Mouse (Mus musculus): Measurements from ENCODE around the gene Rbm18. TPM values are rescaled to one million over a fixed set of nuclear protein-coding genes. Genes with fewer than 3 reads are reported as not detected.

The Rbm18 gene
- total RNA-seq, 1 experiment from 2014 or later: 24.3 TPM

DNA sequence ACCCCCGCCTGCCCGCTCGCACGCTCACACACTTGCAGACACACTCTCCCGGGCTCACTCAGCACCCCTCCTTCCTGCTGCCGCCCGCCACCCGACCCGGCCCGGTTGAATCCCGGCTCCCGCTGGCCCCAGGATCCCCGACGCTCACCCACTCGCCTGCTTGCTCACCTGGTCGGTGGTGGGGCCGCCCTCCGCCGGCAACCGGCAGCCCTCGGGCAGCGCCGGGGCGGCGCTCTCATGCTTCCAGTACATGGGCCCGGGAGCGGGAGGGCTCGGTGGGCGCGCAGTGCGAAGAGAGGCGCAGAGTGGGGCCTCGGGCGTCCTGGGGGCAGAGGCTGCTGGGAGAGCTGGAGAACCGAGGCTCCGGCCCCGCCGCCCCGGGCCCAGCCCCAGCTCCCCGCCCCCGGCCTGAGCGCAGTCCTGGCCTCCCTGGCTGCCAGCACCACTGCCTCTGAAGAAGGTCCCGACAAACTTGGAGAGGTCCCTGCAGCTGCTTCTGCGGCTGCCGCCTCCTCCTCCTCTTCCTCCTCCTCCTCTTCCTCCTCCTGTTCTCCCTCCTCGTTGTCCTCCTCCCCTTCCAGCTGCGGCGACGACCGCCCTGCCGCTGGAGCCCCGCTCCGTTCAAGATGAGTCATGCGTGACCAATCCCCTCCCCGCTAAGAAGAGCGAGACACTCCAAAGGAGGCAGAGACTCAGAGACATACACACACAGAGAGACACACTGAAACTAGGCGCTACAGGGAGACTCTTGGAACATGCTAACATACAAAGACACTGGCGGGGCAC lies 31.4 kb downstream of the Rbm18 start, which contains the start of gene Lhx6:
Gene Lhx6, minus strand, starts transcription at position 453 of the 786 bp plus-strand sequence.
- ATAC-seq (replicated peaks; ENCODE audit: low read depth, poor library complexity, severe bottlenecking): 0 out of 2 replicates have a peak, but pooled peaks have one; percentile 20

DNA sequence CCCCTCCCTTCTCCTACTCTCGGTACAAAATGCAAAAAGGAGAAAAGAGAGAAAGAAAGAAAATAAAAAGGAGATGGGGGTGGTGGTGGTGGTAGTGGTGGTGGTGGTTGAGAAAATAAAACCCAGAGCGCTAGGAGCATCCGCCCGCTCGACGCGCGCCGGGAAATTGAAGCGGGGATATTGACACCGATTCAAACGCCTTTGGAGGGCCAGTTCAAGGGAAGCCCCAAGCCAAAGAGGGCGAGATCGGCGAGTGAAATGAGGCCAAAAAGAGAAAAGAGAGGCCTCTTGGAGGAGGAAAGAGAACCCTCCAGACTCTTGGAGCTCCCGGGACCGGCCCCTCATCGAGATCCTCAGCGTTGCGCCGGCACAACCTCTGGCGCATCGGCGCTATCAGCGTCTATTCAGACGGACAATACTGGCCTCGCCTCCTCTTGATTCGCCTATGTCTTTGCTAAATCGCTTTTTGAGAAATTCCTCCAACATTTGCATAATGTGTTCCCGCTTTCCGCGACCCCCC lies 32.1 kb downstream of the Rbm18 start:
- no peak for ATAC-seq (replicated peaks; ENCODE audit: low read depth, poor library complexity, severe bottlenecking)

GRCm38 (mm10) chr2:36103555-36104367 lies 32.8 kb downstream of the Rbm18 start:
- ATAC-seq (replicated peaks; ENCODE audit: low read depth, poor library complexity, severe bottlenecking): no peak

- no peak for ATAC-seq (replicated peaks; ENCODE audit: low read depth, poor library complexity, severe bottlenecking)
Measured at GRCm38 (mm10) chr2:36103069-36103554, 33.5 kb downstream of the Rbm18 start.

DNA sequence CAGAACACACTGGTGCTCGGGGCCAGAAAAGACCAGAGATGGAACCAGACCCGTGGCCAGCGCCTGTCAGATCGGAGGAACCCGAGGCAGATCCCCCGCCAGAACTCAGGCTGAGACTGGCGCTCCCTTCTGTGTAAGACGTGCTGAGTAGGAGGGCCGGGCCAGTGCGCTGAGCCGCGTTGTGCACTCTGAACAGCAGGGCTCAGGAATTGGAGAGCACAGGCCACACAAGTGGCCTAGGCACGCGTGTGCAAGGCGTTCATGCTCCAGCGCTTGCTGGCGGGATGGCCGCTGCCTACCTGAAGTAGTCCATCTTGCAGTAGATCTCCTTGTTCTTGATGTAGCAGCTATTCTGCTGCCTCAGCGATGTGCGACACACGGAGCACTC lies 34.0 kb downstream of the Rbm18 start:
- ATAC-seq (replicated peaks; ENCODE audit: low read depth, poor library complexity, severe bottlenecking): peak; percentile 58

DNA sequence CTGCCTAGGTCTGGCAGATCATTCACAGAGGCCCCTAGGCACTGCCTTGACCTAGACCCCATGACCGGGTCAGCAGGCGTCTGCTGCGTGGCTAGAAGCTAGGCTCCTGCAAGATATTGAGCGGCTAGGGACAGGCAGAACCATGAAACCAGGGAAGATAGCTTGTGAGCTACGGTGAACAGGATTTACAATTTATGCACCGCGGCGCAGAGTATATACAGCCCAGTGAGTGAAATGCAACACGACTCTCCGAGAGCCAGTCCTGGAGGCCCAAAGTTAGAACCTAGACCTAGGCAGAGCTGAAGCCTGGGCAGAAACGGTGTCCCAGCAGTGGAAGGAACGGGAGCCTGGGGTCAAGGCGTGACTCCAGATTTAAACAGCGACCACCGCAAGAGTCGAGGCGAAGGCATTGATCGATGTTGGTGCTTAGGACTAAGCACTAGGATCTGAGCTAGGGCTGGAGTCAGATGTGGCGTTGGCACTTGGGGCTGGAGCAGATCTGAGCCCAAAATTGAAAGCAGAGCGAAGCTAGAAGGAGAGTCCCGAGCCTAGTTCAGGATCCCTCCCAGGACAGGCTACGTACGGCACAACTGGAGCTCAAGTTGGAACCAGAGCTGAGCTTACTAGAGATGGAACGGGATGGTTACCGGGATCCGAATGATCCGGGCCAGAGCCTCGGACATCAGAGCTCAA lies 34.6 kb downstream of the Rbm18 start:
- ATAC-seq (replicated peaks; ENCODE audit: low read depth, poor library complexity, severe bottlenecking): no peak

DNA sequence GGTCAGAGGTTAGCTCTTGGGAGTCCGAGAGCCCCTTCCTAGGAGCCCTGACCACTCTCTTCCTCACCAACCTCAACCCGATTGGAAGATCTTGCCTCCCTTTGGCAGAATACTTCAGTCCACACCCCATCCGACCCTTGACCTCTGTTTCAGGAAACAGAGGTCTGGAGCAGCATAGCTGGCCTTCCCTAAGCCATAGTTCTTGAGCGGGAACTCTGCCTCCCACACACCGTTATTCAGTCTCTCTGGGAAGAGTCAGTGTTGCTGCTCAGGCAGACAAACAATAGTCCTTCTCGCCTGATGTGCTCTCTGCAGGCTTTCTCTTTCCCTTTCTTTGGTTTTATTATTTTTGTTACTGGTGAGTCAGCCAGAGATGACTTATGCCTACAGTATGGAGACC lies 36.8 kb downstream of the Rbm18 start:
- no peak for ATAC-seq (replicated peaks; ENCODE audit: low read depth, poor library complexity, severe bottlenecking)

- ATAC-seq (replicated peaks; ENCODE audit: low read depth, poor library complexity, severe bottlenecking): no peak
Measured at GRCm38 (mm10) chr2:36098021-36098420, 38.6 kb downstream of the Rbm18 start.

- ATAC-seq (replicated peaks; ENCODE audit: low read depth, poor library complexity, severe bottlenecking): no peak
Measured at GRCm38 (mm10) chr2:36097129-36097815, 39.3 kb downstream of the Rbm18 start.

GRCm38 (mm10) chr2:36093914-36094475 lies 42.6 kb downstream of the Rbm18 start:
- ATAC-seq (replicated peaks; ENCODE audit: low read depth, poor library complexity, severe bottlenecking): peak; percentile 12; the same call in 1 of the 2 replicates

DNA sequence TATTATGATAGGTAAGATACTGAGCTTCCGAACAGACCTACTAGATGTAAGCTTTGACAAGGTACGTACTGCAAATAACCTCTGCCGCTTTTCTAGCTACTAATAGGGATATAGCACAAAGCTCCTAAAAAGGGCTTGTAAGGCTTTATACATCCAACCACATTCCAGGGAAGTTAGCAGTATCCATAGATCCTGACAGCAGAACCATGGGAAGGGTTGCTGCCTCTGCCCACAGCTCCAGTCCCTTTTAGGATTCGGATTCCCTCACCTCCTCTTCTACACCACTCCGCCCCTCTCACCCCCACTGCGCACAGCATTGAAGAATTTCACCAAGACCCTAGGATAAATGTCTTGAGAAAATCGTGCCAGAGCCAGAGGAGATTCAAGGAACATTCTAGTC lies 43.3 kb downstream of the Rbm18 start:
- no peak for ATAC-seq (replicated peaks; ENCODE audit: low read depth, poor library complexity, severe bottlenecking)

DNA sequence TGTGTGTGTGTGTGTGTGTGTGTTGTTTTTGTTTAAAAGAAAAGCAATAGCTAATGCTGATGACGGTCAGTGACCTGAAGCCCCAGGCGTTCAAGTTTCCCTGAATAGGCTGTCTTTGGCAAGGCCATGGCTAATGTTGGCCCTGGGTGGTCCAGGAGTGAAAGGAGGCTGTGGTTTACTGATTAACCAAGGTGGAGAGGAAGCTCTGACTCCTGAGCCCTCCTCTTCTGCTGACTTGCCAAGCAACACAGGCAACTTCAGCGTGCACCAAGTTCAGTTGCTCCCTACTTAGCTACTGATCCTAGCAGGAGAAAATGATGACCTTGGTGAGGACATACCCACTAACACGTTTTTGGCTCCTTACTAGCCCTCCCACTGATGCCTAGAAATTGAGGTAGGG lies 43.8 kb downstream of the Rbm18 start:
- ATAC-seq (replicated peaks; ENCODE audit: low read depth, poor library complexity, severe bottlenecking): no peak

DNA sequence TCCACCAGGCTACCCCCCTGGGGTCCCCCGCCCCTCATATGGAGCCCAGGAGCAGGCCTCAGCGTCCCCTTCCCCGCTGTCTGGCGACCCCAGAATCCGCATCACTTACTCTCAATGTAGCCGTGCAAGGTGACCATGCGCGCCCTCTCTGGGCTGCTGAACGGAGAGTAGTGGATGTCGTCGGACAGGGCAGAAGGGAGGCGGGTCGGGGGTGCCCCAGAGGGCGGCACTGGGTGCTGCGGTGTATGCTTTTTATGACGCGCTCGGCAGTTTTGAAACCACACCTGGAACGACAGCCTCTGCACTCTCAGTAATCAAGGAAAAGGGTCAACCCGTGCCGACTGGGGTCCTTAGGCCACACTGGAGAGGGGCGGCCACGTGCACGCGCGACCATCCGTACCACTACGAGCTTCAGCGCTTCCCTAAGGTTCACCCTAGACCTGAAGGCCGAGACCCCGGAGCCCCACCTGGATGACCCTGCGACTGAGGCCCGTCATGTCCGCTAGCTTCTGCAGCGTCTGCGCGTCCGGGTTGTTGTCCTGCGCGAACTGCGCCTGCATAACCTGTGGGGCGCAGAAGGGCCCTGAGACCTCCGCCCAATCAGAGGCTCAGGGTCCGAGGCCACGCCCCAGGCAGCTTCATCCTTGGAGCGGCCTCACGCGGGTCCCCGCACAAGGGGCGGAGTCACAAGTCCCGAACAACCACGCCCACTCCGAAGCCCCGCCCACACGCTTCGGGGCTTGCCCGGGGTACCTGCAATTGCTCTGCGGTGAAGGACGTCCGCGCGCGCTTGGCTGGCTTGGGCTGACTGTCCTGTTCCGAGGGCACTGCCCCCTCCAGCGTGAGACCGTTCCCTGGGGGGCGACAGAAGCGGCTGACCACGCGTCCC lies 45.5 kb downstream of the Rbm18 start:
- ATAC-seq (replicated peaks; ENCODE audit: low read depth, poor library complexity, severe bottlenecking): peak; percentile 66

GRCm38 (mm10) chr2:36089190-36089589 lies 47.4 kb downstream of the Rbm18 start:
- no peak for ATAC-seq (replicated peaks; ENCODE audit: low read depth, poor library complexity, severe bottlenecking)

- no peak for ATAC-seq (replicated peaks; ENCODE audit: low read depth, poor library complexity, severe bottlenecking)
Measured at GRCm38 (mm10) chr2:36085041-36085440, 51.5 kb downstream of the Rbm18 start.

DNA sequence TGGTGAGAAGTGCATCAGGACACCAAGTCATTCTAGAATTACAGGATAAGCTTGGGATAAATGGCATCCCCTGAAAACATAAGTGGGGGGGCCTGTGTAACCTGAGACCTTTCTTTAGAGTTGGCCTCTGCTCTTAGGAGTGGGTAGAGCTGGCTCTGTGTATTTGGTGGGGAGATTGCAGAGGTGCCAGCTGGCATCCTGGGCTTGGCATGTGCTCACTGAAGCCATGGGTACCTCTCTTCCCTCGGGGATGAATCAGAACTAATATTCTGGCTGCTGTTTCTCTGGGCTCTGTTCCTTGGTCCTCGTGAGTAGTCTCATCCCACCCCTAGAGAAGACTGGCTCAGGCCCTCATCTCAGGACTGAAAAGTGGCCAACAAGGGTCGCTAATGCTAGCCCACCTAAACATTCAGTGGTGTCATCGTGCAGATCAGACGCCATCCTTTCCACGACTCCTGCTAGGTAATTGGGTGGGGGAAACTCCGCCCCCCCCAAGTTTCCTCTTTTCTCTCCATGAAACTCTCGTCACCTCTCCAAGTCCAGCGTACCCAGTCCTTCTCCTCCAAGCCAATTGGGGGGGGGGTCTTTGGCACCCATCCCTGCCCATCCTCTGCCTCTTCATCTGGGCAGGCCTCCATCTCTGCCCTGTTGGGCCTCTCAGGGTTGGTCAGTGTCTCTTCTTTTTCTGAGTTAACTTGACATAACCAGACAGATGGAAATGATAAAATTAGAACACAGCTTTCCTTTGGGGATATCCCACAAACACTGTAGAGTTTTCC lies 53.6 kb downstream of the Rbm18 start:
- ATAC-seq (replicated peaks; ENCODE audit: low read depth, poor library complexity, severe bottlenecking): no peak

DNA sequence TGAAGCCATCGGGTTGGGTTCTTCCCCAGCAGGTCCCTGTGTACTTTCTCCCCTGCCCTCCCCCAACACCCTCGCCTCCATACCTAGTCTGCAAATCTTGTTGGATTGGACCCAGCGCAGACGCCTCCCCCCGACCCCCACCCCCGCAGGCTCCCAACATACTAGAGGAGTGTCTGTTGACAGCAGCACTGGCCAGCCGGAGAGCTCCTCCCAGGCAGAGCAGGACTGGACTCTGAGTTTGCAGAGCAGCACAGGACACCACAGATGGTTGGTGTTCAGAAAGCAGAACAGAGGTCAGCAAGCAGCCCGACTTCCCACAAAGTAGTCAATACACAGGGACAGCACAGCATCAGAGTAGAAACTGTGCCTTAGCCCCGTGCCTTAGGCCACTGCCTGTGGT lies 55.1 kb downstream of the Rbm18 start:
- ATAC-seq (replicated peaks; ENCODE audit: low read depth, poor library complexity, severe bottlenecking): no peak

All from common myeloid progenitor, adult 5-6 weeks (primary cell).